Mouse (Mus musculus) telencephalon, adult 2 months (tissue): Measurements from ENCODE around the gene Rnf217.

Experiments used
- DNase-seq: peaks from one replicate; pipeline ENCODE4 v3.0.0-alpha.2; 2011; ENCODE audit warnings: low read depth, low spot score

Gene Rnf217

DNA sequence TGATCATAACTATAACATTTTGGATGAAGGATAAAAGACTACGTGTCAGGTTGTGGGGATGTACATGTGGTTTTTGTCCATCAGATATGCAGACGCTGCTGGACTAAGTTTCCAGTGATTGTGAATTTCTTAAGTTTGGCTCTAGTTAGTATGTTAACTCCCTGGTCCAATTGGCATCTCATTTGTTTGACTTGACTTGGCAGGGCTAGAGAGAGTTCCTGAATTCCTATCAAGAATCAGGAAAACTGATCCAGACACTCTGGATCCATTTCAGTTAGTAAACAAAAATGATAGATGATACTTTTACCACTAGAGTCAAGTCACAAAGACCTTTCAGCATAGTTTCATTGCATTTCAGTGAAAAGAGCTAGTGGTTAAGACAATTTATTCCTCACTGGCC, 112.1 kb downstream of the Rnf217 start:
- DNase-seq = no peak

DNA sequence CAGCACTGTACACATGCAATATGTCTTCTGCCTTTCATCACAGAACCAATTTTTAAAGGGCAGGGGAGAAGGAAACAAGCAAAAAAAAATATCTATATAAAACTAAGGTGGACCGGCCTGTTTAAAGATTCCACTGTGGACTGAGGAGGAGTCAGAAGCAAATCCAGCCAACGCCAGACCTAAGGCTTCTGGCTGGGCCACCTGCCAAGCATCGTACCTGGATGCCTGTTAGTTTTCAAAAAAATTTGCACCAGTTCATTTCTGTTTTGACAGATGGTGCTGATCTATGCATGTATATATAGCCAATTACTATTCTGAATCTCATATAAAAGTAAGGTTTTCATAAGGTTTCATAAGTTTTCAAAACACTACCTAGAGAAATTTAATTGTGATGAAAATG, 113.2 kb downstream of the Rnf217 start:
- no peak for DNase-seq

DNA sequence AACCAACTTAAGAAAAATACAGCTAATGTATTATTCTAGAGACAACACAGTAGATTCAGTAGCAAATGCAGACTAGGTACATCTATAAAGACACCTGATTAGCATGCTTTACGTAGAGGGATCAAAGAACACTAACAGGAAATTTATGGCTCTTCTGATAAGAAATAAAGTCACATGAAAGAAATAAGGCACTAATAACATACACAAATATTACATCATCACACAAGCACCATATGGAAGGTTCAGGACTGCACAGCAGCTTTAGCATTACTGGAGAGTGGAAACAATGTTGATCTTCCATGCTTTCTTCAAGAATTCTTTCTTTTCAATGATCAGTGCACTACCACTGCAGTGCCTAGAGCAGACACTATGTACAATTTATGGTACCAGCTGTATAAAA, 114.7 kb downstream of the Rnf217 start:
- DNase-seq = no peak

DNA sequence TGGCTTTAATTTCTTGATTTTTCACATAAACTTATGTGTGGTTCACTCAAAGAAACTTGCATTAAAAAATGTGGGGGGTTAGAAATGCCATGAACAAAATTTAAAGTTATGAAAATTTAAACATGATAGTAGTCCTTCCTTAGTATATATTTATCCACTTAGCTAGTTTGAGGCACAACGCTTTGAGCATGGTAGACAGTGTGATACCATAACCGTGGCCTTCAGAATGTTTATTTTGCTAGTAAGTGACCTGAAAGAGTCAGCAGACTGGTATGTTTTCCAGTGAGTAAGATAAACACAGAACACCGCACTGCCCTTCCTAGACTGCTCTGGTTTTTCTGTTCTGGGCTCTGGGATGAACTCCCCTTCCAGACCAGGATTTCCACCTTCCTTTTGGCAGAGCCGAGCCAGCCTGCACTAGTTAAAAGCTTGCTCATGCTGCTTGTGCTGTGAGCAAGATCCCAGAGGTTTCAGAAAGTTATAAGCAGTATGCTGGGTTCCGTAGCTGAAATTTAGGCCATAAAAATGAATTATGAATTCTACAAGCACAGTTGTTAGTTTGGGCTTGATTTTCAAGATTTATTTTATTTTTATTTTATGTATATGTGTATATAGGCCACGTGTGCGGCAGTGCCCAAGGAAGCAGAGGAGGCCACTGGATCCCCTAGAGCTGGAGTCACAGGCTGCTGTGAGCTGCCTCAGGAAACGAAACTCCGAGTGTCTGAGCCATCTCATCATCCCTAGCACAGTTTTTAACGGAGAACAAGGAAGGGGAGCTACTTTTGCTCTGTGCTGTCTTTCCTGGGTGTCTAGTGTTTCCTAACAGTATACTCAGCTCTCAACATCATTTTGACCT, 141.7 kb downstream of the Rnf217 start:
- no peak for DNase-seq

DNA sequence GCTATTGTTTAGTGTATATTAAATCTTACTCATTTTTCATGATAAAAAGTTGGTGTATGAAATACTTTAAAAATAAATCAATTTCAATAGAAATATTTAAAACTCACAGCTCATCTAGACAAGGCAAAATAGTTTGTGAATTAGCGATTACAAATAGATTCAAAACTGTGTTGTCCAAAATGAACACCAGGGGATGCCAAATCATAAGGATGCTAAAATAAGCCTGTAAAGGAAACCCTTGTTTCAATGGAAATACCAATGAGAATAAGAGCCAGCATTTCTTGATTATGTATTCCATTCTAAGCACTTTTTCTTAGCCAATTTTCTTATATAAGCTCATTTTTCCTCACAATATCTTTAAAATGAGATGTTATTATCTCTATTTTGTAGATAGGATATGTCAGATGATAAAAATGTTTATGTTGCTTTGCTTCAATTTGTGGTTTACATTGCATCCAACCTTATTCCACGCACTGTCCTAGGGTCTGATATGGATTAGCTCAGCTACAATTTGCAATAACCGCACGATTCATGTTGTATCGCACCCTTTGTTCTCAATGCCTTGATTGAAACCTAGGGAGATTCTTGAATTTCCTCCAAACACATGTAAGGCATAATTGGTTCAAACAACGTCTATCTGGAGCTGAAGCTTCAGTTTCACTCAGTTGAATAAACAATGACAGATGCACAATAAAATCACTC, 143.0 kb downstream of the Rnf217 start:
- DNase-seq = no peak

DNA sequence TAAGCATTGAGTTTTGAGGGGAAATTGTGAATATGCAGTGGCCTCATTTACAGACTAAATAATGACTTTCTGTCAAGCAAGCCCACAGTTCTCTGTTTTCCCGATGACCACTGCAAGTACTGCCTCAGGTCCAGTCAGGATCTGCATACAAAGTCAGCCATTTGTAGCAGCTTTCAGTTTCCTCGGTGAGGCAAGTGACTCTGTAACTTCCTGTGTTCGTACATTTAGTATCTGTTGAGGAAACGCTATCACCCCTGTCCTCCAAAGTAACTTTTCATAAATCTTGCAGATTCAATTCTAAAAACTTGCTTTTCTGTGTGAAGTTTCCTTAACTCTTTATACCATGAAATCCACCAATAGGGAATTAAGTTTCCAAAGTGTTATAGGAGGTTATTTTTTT, 143.6 kb downstream of the Rnf217 start:
- DNase-seq = no peak

DNA sequence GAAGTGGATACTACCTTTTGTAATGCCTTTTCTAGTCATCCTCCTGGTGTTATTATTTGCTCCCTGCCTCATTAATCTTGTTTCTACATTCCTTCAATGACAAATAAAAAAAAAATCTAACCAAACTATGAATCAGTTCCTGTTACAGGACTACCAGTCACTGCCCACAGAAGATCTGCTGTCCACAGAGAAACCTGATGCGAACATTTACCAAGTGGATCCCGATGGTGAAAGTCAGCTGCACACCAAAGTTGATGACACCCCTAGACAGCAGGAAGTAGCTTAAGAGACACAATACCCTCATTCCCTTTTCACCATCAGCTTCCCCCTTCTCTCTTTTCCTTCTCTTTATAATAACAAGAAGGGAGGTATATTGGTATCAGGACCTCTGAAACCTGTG, 145.9 kb downstream of the Rnf217 start:
- DNase-seq = no peak

DNA sequence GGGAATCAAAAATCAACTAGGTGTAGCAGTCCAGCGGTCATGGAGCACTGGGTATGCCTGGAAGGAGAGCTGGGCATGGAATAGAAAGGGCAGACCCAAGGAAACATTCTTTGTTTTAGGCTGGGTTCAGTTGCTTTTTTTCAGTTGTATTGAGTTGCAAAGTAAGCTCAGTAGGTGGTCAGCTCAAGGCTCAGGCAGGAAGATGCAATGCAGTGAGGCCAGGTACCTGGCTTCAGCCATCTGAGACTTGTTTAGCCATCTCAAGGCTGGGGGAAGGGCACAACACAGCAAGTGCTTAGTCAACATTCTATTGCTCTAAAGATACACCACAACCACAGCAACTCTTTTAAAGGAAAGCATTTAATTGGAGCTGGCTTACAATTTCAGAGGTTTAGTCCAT, 152.2 kb downstream of the Rnf217 start:
- DNase-seq = no peak

DNA sequence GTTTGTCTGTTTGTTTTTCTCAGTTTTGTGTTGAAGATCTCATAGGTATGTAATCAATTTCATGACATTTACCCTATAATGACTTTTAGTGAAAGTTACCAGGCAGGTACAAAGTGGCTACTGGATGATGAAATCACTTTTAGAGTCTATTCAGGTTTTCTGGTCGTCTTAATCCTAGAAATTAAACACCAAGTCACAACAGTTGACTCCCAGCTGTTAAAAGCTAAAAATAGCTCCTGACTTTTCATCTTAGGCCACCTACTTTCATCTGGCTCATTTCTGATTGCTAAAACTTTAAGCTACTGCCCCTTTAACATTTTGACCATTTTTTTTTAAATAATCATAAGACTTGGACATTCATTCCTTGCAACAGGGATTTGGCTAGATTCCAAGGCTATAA, 161.9 kb downstream of the Rnf217 start:
- no peak for DNase-seq

DNA sequence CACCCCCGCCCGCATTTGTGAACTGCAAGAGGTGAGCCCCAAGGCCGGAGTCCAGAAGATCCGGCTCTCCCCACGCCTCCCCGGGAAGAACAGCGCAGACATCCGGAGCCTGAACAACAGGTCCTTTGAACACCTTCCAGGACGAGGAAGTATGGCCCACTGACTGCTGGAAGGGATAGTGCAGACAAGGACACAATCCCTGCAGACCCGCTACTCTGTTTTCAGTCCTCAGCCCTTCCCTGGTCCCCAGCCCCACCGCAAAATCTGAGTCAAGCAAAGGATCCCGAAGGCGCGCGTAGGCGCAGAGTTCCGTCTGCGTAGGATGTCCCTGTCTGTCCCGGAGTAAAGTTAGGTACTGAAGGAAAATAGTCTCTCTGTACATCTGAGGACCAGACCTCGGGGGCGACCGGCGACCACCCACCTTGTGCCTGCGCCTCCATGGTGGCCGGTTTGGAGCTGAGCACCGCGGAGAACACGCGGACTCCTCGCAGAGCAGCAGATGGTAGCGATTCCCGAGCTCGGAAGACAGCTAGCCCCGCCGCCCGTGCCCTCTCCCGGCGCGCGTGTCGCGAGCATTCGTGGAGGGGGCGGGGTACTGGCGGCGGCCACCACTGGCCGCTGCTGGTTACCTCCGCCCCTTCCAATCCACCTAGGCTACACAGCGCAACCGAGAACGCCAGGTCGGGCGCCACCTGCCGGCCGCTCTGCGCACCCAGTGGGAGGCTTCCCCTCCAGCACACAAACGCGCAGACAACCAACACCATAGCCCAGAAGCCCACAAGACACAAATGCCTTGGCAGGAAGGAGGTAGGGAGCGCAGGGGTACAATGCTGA, 163.5 kb downstream of the Rnf217 start, which contains the start of gene Tpd52l1:
TSS of gene Tpd52l1 (minus strand) at position 668 of the 834 bp plus-strand sequence.
- DNase-seq = peak; percentile 65

DNA sequence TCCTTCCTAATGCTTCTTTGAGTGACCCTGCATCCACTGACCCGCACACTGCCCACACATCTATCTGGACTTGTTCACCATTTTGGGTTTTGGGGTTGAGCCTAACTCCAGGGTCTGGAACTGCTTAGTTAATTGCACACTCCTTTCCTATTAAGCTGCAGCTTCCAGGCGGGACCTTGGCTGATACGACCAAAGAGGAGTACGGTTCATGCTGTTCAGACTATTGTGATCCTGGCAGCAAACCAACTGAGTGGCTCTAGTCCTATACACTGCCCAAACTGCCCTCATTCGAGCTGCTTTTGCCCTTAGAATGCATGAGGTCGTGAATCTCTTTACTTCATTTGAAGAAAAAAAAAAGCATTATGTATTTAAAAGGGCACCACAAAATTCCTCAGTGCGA, 164.8 kb downstream of the Rnf217 start:
- no peak for DNase-seq
